Mouse (Mus musculus) adrenal gland, adult 2 months (tissue): ENCODE results near the gene Tmco4. TPM values are rescaled to one million over a fixed set of nuclear protein-coding genes. Genes with fewer than 3 reads are reported as not detected.
"Not testable (repeated sequence)": the region's sequence is repeated elsewhere in the genome, so short reads cannot be mapped to it uniquely, and the experiment has no call there.

Experiments used
- DNase-seq: peaks from one replicate; pipeline ENCODE4 v3.0.0; 2021
- polyA plus RNA-seq: library from polyadenylated mRNA; depleted of rRNA; stranded (reverse); fragments of >200 nt; gene quantifications from 2 replicates; pipeline ENCODE4 v1.2.3, GENCODE M21; 2012
- total RNA-seq, 2 experiments: library from RNA; stranded (reverse); gene quantifications; 2 replicates each; pipeline ENCODE4 v1.2.3; 2021

Tmco4 gene
- total and polyA plus RNA-seq, 3 experiments, result 13.2 to 17.0 (median 15.4) TPM

GRCm38 (mm10) chr4:138973719-138974115 is 1.0 kb downstream of the Tmco4 start:
- DNase-seq, result no peak

GRCm38 (mm10) chr4:138974540-138974939 is 1.9 kb downstream of the Tmco4 start:
- not testable (repeated sequence) for DNase-seq

GRCm38 (mm10) chr4:138975194-138975593 is 2.5 kb downstream of the Tmco4 start:
- no peak for DNase-seq

- DNase-seq, result peak; percentile 31
Observed at GRCm38 (mm10) chr4:138976046-138976445, 3.4 kb downstream of the Tmco4 start.

GRCm38 (mm10) chr4:138980021-138980420 is 7.3 kb downstream of the Tmco4 start:
- DNase-seq, result no peak

GRCm38 (mm10) chr4:138980771-138981420 is 8.2 kb downstream of the Tmco4 start:
- no peak for DNase-seq

GRCm38 (mm10) chr4:138983422-138983821 is 10.7 kb downstream of the Tmco4 start:
- no peak for DNase-seq

GRCm38 (mm10) chr4:138984744-138985143 is 12.1 kb downstream of the Tmco4 start:
- DNase-seq, result no peak

GRCm38 (mm10) chr4:138986280-138986679 is 13.6 kb downstream of the Tmco4 start:
- DNase-seq, result no peak

- no peak for DNase-seq
Observed at GRCm38 (mm10) chr4:138994389-138994788, 21.7 kb downstream of the Tmco4 start.

- no peak for DNase-seq
Observed at GRCm38 (mm10) chr4:138996410-138996809, 23.7 kb downstream of the Tmco4 start.

GRCm38 (mm10) chr4:138997121-138997520 is 24.4 kb downstream of the Tmco4 start:
- no peak for DNase-seq

- DNase-seq, result no peak
Observed at GRCm38 (mm10) chr4:138998611-138999010, 25.9 kb downstream of the Tmco4 start.

GRCm38 (mm10) chr4:139001026-139001425 is 28.3 kb downstream of the Tmco4 start:
- no peak for DNase-seq

GRCm38 (mm10) chr4:139001433-139001832 is 28.7 kb downstream of the Tmco4 start:
- DNase-seq, result peak; percentile 63

- DNase-seq, result no peak
Observed at GRCm38 (mm10) chr4:139004067-139004466, 31.4 kb downstream of the Tmco4 start.

- no peak for DNase-seq
Observed at GRCm38 (mm10) chr4:139005214-139005613, 32.5 kb downstream of the Tmco4 start.

GRCm38 (mm10) chr4:139007353-139007752 is 34.7 kb downstream of the Tmco4 start:
- no peak for DNase-seq

- peak; percentile 82 for DNase-seq
Observed at GRCm38 (mm10) chr4:139007981-139008536, 35.4 kb downstream of the Tmco4 start.

- DNase-seq, result no peak
Observed at GRCm38 (mm10) chr4:139011201-139011702, 38.6 kb downstream of the Tmco4 start.

- peak; percentile 43 for DNase-seq
Observed at GRCm38 (mm10) chr4:139013281-139013680, 40.6 kb downstream of the Tmco4 start.

GRCm38 (mm10) chr4:139014793-139015192 is 42.1 kb downstream of the Tmco4 start:
- DNase-seq, result no peak

GRCm38 (mm10) chr4:139018388-139018787 is 45.7 kb downstream of the Tmco4 start:
- no peak for DNase-seq

GRCm38 (mm10) chr4:139018976-139019375 is 46.3 kb downstream of the Tmco4 start:
- DNase-seq, result no peak
